Mouse (Mus musculus) midbrain, embryonic 11.5 days (tissue): ENCODE data around the gene Capn7. TPM values are rescaled to one million over a fixed set of nuclear protein-coding genes. Genes with fewer than 3 reads are reported as not detected.

ENCODE experiments used
- ATAC-seq: fragments of 200-750 bp; cut with Nextera tagmentation; 2 replicates; pipeline ENCODE4 v1.8.0; 2017; ENCODE audit warnings: moderate TSS enrichment, moderate library complexity; ENCODE audit not compliant: low FRiP score
- DNase-seq: peaks from one replicate; pipeline ENCODE4 v3.0.0; 2015; ENCODE audit warnings: low spot score; ENCODE audit errors: missing footprints
- H3K27ac ChIP-seq: fragments of 300-500 bp; sonication (generic); 2 replicates; pipeline ENCODE4 v1.5.1; 2014; ENCODE audit warnings: low read depth, low read length
- H3K27me3 ChIP-seq: fragments of 300-500 bp; sonication (generic); 2 replicates; pipeline ENCODE4 v1.6.1; 2014; ENCODE audit warnings: mild to moderate bottlenecking, low read length, moderate library complexity, mixed read lengths; ENCODE audit not compliant: control insufficient read depth, insufficient read depth
- H3K36me3 ChIP-seq: fragments of 300-500 bp; sonication (generic); 2 replicates; pipeline ENCODE4 v1.6.1; 2014; ENCODE audit warnings: mild to moderate bottlenecking, low read length, moderate library complexity, mixed read lengths; ENCODE audit not compliant: control insufficient read depth, insufficient read depth
- H3K4me1 ChIP-seq: fragments of 300-500 bp; sonication (generic); 2 replicates; pipeline ENCODE4 v1.6.1; 2014; ENCODE audit warnings: low read length; ENCODE audit not compliant: control insufficient read depth, insufficient read depth
- H3K4me2 ChIP-seq: fragments of 300-500 bp; sonication (generic); 2 replicates; pipeline ENCODE4 v1.6.1; 2014; ENCODE audit warnings: mild to moderate bottlenecking, moderate library complexity
- H3K4me3 ChIP-seq: fragments of 300-500 bp; sonication (generic); 2 replicates; pipeline ENCODE4 v1.5.1; 2014; ENCODE audit warnings: low read depth, low read length
- H3K9ac ChIP-seq: fragments of 300-500 bp; sonication (generic); 2 replicates; pipeline ENCODE4 v1.6.1; 2014; ENCODE audit warnings: low read length
- H3K9me3 ChIP-seq: fragments of 300-500 bp; sonication (generic); 2 replicates; pipeline ENCODE4 v1.6.1; 2016; ENCODE audit warnings: low read length; ENCODE audit not compliant: control insufficient read depth
- WGBS: fragments of 180-500 bp; shearing (Covaris S2); extraction: QIAGEN DNeasy Blood & Tissue Kit; methylation state at CpG from one replicate; pipeline ENCODE4 v1.1.7; 2014; 5-methylcytosine and 5-hydroxymethylcytosine counted together
- polyA plus RNA-seq: library from polyadenylated mRNA; unstranded; fragments of >200 nt; fragmentation: Nextera tagmentation; extraction: Ambion mirVana; gene quantifications from 2 replicates; pipeline ENCODE4 v1.2.1, GENCODE M21; 2014

The Capn7 gene
- polyA plus RNA-seq: 45.5 and 48.6 TPM in 2 replicates

DNA sequence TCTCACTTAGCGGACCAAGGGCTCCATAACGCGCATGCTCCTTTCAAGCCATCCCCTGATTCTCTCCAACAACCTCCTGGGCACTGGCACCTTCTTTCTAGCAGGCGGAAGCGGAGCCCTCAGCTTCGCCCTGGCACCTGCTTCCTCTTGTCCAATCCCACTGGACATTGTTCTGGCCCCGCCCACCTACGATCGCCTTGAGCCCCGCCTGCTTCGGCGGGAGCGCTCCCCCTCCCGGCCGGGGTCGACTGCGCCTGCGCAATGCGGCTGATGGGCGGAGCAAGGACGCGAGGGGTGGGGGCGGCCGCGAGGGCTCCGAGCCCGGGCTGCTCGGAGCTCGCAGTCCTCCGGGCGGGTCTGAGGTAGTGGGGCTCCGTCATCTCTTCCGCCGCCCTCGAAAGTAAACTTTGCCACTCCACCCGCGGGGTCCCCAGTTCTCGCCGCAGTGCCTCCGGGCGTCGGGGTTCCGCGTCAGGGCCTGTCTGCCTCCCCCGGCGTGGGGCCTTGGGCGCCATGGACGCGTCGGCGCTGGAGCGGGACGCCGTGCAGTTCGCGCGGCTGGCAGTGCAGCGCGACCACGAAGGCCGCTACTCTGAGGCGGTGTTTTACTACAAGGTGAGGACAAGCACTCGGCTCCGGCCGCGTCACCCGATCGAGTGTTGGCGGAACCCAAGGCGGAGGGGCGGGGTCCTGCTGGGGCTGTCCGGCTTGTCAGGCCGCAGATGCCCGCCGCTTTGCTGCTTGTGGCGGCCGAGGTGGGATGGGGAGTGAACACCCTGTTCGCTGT lies at the start of gene Capn7:
TSS of gene Capn7 (plus strand) at position 270 of the 787 bp plus-strand sequence.
- no peaks in the 10 kb centered on the region for H3K27me3 ChIP-seq
- no peaks in the 10 kb centered on the region for H3K36me3 ChIP-seq
- peak within 1 kb of the TSS; percentile 84 for H3K27ac ChIP-seq
- under 1% methylated on average over 78 of the region's 78 CpGs for WGBS
- peak within 1 kb of the TSS; percentile 70 for H3K4me2 ChIP-seq
- ATAC-seq (peak; percentile 97), DNase-seq (peak; percentile 100)
- H3K4me3 ChIP-seq: peak within 1 kb of the TSS; percentile 78
- no peaks in the 10 kb centered on the region for H3K9me3 ChIP-seq
- peak within 1 kb of the TSS; percentile 83 for H3K9ac ChIP-seq
- peaks cover 7% of the 10 kb centered on the region; the same call in 1 of the 2 replicates for H3K4me1 ChIP-seq

DNA sequence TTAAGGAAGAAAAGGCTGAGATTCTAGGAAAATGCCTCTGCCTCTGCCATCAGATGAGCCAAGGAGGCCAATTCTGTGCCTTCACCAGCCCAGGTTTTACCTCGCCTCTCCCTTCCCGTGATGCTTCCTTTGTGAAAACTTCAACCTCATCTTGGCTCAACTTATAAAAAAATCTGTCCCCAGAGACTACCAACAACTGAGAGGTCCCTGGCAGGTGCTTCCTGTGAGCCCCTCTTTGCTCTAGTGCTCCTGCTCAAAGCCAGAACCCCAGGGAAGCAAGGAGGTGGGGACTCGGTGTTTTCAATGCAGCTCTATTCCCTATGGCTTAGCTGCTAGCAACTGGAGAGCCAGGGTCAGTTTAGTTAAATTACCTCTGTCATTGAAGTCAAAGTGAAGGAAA lies 23.2 kb upstream of the Capn7 start:
- no peak overlapping the region for H3K27ac ChIP-seq
- 41% methylated on average over 3 of the region's 3 CpGs for WGBS

DNA sequence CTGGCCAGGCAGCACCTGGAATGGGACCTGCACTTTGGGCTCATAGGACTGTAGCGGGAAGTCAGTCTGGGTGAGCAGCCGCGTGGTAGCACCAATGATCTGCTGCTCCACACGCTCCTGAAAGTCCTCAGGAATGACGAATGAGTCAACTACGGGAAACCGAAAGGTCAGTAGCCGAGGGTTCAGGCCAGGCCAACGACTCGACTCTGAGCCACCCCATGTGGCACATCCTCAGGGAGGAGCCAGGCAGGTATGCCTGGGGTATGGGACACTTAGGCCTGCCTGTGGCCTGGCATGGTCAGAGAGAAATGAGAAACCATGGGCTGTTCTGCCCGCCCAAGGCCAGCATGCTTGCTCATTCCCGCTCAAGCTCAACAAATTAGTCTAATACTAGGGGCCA lies 19.8 kb upstream of the Capn7 start:
- no peak overlapping the region for H3K4me3 ChIP-seq
- no peaks in the 10 kb centered on the region for H3K9me3 ChIP-seq
- no peak overlapping the region for H3K9ac ChIP-seq
- 91% methylated on average over 12 of the region's 12 CpGs for WGBS
- H3K27me3 ChIP-seq: no peaks in the 10 kb centered on the region
- ATAC-seq (no peak), DNase-seq (no peak)
- no peaks in the 10 kb centered on the region for H3K36me3 ChIP-seq
- no peak overlapping the region for H3K27ac ChIP-seq
- no peaks in the 10 kb centered on the region for H3K4me1 ChIP-seq
- no peak overlapping the region for H3K4me2 ChIP-seq

More for the DNA sequence above, 23.2 kb upstream of the Capn7 start:
- Histone ChIP-seq H3K36me3 (no peaks in the 10 kb centered on the region), H3K4me3 (no peak overlapping the region), H3K27me3 (no peaks in the 10 kb centered on the region), H3K4me1 (no peaks in the 10 kb centered on the region), H3K4me2 (no peak overlapping the region), H3K9me3 (no peaks in the 10 kb centered on the region), H3K9ac (no peak overlapping the region)
- ATAC-seq (no peak), DNase-seq (no peak)

DNA sequence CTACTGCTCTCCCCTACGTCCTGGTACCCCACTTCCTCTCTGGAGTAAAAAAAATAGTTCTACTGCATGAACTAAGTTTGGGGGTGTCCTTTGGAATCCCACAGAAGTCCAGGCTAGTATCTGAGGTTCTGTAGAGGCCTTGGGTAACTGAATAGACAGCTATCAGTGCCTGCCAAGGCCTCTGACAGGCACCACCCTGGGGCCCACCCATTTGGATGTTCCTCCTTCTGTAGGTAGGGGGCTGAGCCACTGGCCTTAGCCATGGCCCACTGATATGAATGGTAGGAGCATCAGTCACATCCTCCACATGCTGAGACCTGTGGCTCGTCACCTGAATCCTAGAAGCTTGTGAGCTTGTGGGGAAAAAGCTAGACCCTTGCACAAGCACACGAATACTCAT lies 18.7 kb upstream of the Capn7 start:
- Histone ChIP-seq H3K9me3 (no peaks in the 10 kb centered on the region), H3K9ac (no peak overlapping the region), H3K36me3 (no peaks in the 10 kb centered on the region), H3K27ac (no peak overlapping the region), H3K4me3 (no peak overlapping the region), H3K4me2 (no peak overlapping the region), H3K27me3 (no peaks in the 10 kb centered on the region), H3K4me1 (no peaks in the 10 kb centered on the region)
- 79% methylated on average over 3 of the region's 3 CpGs for WGBS
- ATAC-seq (no peak), DNase-seq (no peak)

DNA sequence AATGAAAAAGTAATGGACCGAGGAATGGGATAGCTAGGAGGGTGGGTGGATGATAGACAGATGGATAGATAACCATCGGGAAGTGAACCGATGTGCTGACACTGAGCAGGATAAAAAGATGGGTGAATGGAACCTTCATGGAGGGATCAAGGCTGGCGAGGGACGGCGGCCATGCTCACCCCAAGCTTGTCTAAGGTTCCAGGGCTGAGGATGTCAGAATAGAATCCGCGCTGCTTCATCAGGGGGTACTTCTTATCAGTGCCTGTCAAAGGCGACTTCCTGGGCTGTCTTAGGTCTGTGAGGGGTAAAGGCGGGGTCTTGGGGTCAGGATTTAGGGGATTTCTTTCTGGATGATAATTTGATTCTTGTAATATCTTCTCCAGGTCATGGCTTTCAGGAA lies 16.9 kb upstream of the Capn7 start:
- H3K9me3 ChIP-seq: no peaks in the 10 kb centered on the region
- H3K9ac ChIP-seq: no peak overlapping the region
- DNase-seq (no peak), ATAC-seq (no peak)
- H3K4me1 ChIP-seq: no peaks in the 10 kb centered on the region
- WGBS: 85% methylated on average over 10 of the region's 10 CpGs
- no peaks in the 10 kb centered on the region for H3K36me3 ChIP-seq
- H3K27me3 ChIP-seq: no peaks in the 10 kb centered on the region
- H3K4me3 ChIP-seq: no peak overlapping the region
- no peak overlapping the region for H3K4me2 ChIP-seq
- no peak overlapping the region for H3K27ac ChIP-seq

DNA sequence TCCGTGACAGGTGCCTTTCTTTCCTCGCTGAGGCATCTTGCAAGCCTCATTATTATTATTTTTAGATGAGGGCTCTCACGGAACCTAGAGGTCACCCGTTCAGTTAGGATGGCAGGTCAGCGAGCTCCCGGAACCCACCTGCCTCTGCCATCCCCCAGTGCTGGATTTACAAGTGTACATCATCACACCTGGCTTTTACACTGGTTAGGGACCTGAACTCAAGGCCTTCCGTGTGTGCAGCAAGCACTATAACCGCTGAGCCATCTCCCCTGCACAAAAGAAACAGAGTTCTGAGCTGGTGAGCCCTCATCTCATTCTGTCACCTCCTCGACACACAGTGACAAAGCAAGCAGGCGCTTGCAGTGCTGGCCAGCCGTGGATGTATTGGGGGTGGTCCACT lies 15.3 kb upstream of the Capn7 start:
- Histone ChIP-seq H3K27ac (no peak overlapping the region), H3K36me3 (no peaks in the 10 kb centered on the region), H3K4me1 (no peaks in the 10 kb centered on the region), H3K9ac (no peak overlapping the region), H3K4me3 (no peak overlapping the region), H3K4me2 (no peak overlapping the region), H3K9me3 (no peaks in the 10 kb centered on the region), H3K27me3 (no peaks in the 10 kb centered on the region)
- DNase-seq (no peak), ATAC-seq (no peak)
- 88% methylated on average over 11 of the region's 11 CpGs for WGBS

DNA sequence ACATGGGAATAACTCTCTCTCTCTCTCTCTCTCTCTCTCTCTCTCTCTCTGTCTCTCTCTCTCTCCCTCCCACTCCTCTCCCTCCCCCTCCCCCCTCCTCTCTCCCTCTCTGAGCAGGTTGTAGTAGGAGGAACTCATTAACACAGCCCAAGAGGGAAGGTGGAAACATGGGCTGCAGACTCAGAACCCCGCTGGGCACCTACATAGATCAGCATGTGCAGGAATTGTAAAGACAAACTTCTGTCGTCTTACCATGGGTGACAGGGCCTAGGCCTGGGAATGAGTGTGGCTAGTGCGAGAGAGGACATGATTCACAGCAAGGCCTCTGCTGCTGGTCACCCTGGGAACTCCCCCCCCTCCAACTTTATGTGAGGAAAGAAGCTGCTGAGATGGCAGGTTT lies 14.2 kb upstream of the Capn7 start:
- Histone ChIP-seq H3K4me1 (no peaks in the 10 kb centered on the region), H3K27me3 (no peaks in the 10 kb centered on the region), H3K4me2 (no peak overlapping the region), H3K9ac (no peak overlapping the region), H3K9me3 (no peaks in the 10 kb centered on the region), H3K4me3 (no peak overlapping the region), H3K36me3 (no peaks in the 10 kb centered on the region), H3K27ac (no peak overlapping the region)
- DNase-seq: no peak
- ATAC-seq: no peak
- 84% methylated on average over 3 of the region's 3 CpGs for WGBS

DNA sequence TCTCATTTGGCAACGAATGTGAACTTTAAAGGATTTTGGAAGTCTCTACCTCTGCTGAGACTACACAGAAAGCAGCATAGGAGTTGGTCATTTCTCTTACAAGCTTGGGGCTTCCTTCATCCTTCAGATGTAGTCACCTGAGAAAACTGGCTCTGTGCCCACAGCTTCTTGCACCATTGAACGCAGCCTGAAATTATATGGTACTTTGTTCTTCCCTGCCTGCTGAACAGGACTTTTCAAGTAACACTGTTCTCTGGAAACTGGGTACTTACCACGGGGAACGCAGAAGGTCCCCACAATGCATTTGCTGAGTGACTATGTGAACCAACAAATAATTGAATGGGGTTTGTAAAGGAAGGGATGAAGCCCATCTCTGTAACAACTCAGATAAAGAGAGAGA lies 13.2 kb upstream of the Capn7 start:
- Histone ChIP-seq H3K27me3 (no peaks in the 10 kb centered on the region), H3K9me3 (no peaks in the 10 kb centered on the region), H3K27ac (no peak overlapping the region), H3K4me3 (no peak overlapping the region), H3K36me3 (no peaks in the 10 kb centered on the region), H3K9ac (no peak overlapping the region; the same call in 1 of the 2 replicates), H3K4me2 (peak overlapping the region; percentile 44; the same call in 1 of the 2 replicates), H3K4me1 (no peaks in the 10 kb centered on the region)
- ATAC-seq (no peak), DNase-seq (no peak)
- WGBS: 89% methylated on average over 4 of the region's 4 CpGs

DNA sequence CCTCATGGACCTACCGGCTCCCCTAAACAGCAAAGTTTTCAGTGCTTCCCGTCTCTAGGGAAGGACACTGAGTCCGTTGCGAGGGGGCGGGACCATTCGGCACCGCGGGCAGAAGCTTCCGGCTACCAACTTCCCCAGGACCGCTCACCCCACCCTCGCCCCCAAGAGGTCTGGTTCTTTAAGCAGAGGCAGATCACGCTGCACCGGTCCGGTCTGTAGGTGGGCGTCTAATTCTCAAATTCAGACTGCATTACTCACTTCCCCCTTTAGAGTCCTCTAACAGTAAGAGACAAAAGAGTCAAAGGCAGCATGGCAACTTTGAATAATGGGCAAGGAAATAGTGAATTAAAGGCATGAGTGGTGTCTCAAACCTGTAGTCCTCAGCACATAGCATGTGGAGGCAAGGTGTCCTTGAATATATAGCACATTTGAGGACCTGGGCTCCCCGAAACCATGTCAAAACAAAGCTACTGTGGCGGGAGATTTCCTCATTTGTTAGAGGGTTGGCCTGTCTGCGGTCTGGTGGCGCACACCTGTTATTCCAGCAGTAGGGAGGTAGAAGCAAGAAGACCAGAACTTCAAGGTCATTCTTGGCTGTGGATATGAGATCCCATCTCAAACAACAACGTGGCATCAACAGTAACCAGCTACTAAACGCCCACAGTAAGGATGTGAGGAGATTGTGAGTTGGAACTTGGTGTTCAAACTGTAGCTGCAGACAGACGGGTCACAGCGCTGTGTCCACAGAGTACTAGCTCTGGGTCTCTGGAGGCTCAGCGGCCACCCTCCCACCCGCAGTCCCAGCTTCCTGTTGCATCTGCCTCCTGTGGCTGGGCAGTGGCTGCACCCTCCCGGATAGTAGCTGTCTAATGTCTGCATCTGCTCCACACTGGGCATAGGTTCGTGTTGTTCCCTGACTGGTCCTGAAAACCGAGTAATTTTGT lies 12.3 kb upstream of the Capn7 start, which contains the start of gene Dnah1:
TSS of gene Dnah1 (minus strand) at position 48 of the 944 bp plus-strand sequence.
- peak; percentile 91 for DNase-seq
- peak within 1 kb of the TSS; percentile 45 for H3K9ac ChIP-seq
- 0 out of 2 replicates have a peak, but pooled peaks have one; percentile 48 for ATAC-seq
- H3K4me1 ChIP-seq: no peaks in the 10 kb centered on the region
- 32% methylated on average over 28 of the region's 28 CpGs for WGBS
- H3K9me3 ChIP-seq: no peaks in the 10 kb centered on the region
- peak within 1 kb of the TSS; percentile 44 for H3K4me2 ChIP-seq
- H3K27me3 ChIP-seq: no peaks in the 10 kb centered on the region
- no peaks in the 10 kb centered on the region for H3K36me3 ChIP-seq
- peak within 1 kb of the TSS; percentile 22 for H3K4me3 ChIP-seq
- no peak within 1 kb of the TSS for H3K27ac ChIP-seq
